Mouse (Mus musculus): Measurements from ENCODE around the gene Hs3st2.

GRCm38 (mm10) chr7:121444336-121444735, 52.7 kb downstream of the Hs3st2 start:
- TF ChIP-seq MYOG (IDR thresholded peaks at IDR 0.05; ENCODE audit: control insufficient read depth, extremely low read depth, insufficient read length), result no peak
- no peak for TF ChIP-seq CTCF (IDR thresholded peaks at IDR 0.05; ENCODE audit: control insufficient read depth, insufficient read depth, insufficient read length)
- no peak for TF ChIP-seq MAX (IDR thresholded peaks at IDR 0.05)
- no peak for TF ChIP-seq MYOD1 (IDR thresholded peaks at IDR 0.05; ENCODE audit: control insufficient read depth, insufficient read length, low read depth)
